Mouse (Mus musculus) heart, postnatal 0 days (tissue): Measurements from ENCODE around the gene Olfr1135. TPM values are rescaled to one million over a fixed set of nuclear protein-coding genes. Genes with fewer than 3 reads are reported as not detected.

Experiments used
- ATAC-seq: fragments of 200-750 bp; cut with Nextera tagmentation; 2 replicates; pipeline ENCODE4 v1.8.0; 2017; ENCODE audit warnings: low read depth, moderate number of reproducible peaks, moderate library complexity; ENCODE audit not compliant: insufficient read depth
- DNase-seq: peaks from one replicate; pipeline ENCODE4 v3.0.0-alpha.2; 2016; ENCODE audit warnings: low spot score
- H3K27ac ChIP-seq: fragments of 300-500 bp; sonication (generic); 2 replicates; pipeline ENCODE4 v1.5.1; 2014; ENCODE audit warnings: low read depth, mild to moderate bottlenecking
- H3K27me3 ChIP-seq: fragments of 300-500 bp; sonication (generic); 2 replicates; pipeline ENCODE4 v1.6.1; 2014; ENCODE audit warnings: low read length, mixed read lengths; ENCODE audit not compliant: control insufficient read depth, insufficient read depth
- H3K36me3 ChIP-seq: fragments of 300-500 bp; sonication (generic); replicated peaks from 2 replicates; pipeline ENCODE4 v1.6.1; 2014; ENCODE audit warnings: low read length, mixed read lengths; ENCODE audit not compliant: control insufficient read depth, insufficient read depth
- H3K4me1 ChIP-seq: fragments of 300-500 bp; sonication (generic); 2 replicates; pipeline ENCODE4 v1.6.1; 2014; ENCODE audit warnings: antibody characterized with exemption; ENCODE audit not compliant: control insufficient read depth, insufficient read depth
- H3K4me2 ChIP-seq: fragments of 300-500 bp; sonication (generic); 2 replicates; pipeline ENCODE4 v1.6.1; 2014; ENCODE audit warnings: low read depth, mild to moderate bottlenecking, low read length, moderate library complexity
- H3K4me3 ChIP-seq: fragments of 300-500 bp; sonication (generic); 2 replicates; pipeline ENCODE4 v1.5.1; 2014; ENCODE audit warnings: low read depth, low read length
- H3K9ac ChIP-seq: fragments of 300-500 bp; sonication (generic); replicated peaks from 2 replicates; pipeline ENCODE4 v1.6.1; 2014; ENCODE audit warnings: low read depth, low read length, mixed read lengths
- H3K9me3 ChIP-seq: fragments of 300-500 bp; sonication (generic); replicated peaks from 2 replicates; pipeline ENCODE4 v1.6.1; 2016; ENCODE audit warnings: low read length; ENCODE audit not compliant: control insufficient read depth
- CTCF ChIP-seq: IDR thresholded peaks from 2 replicates; pipeline ENCODE4 v1.5.1; 2016; ENCODE audit warnings: antibody characterized with exemption, control low read depth, low read depth
- EP300 ChIP-seq: IDR thresholded peaks from 2 replicates; pipeline ENCODE4 v1.6.1; 2016; ENCODE audit warnings: antibody characterized with exemption, low read depth
- WGBS: fragments of 180-500 bp; shearing (Covaris S2); extraction: QIAGEN DNeasy Blood & Tissue Kit; methylation state at CpG from one replicate; pipeline ENCODE4 v1.1.7; 2014; 5-methylcytosine and 5-hydroxymethylcytosine counted together
- polyA plus RNA-seq: library from polyadenylated mRNA; unstranded; fragments of >200 nt; fragmentation: Nextera tagmentation; extraction: Ambion mirVana; gene quantifications from 2 replicates; pipeline ENCODE4 v1.2.1, GENCODE M21; 2015
- total RNA-seq: library from RNA; depleted of rRNA; stranded (reverse); fragments of >200 nt; gene quantifications from 2 replicates; pipeline ENCODE4 v1.2.3, GENCODE M21; 2014; ENCODE audit warnings: low replicate concordance; rRNA removed

The Olfr1135 gene
- total RNA-seq (not detected in 2 replicates), polyA plus RNA-seq (not detected in 2 replicates)

GRCm38 (mm10) chr2:87673564-87673963 lies at the start of gene Olfr1135:
TSS of gene Olfr1135 (minus strand) at chr2:87673664.
- DNase-seq (no peak), ATAC-seq (no peak)
- 11% methylated on average over 1 of the region's 1 CpGs for WGBS
- Histone ChIP-seq H3K4me3 (no peak within 1 kb of the TSS), H3K4me1 (no peaks in the 10 kb centered on the region), H3K4me2 (no peak within 1 kb of the TSS), H3K9ac (no peak within 1 kb of the TSS), H3K36me3 (no peaks in the 10 kb centered on the region), H3K27ac (no peak within 1 kb of the TSS), H3K9me3 (no peaks in the 10 kb centered on the region), H3K27me3 (no peaks in the 10 kb centered on the region)
- no peak for TF ChIP-seq EP300
- no peak for TF ChIP-seq CTCF

DNA sequence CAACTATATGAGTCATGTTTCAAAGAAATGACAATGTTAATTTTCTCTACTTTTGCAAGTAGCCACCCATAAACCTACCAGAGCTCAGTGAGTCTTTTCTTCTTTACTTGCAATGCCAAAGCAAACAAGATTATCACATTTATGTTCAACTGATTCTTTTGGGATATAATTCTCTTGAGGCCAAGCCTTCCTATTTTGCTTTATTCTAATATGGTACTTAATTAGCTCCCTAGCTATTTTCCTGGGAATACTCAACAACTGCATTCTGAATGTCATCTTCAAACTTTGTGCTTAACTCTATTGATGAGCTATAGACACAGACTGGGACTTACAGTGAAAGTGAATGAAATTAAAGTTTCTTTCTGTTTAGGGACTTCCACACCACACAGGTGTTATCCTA lies 39.6 kb upstream of the Olfr1135 start, which contains the start of gene Olfr1137:
Olfr1137 (minus strand) TSS at position 101 of the 400 bp plus-strand sequence.
- TF ChIP-seq EP300: no peak
- no peak for TF ChIP-seq CTCF
- no peak within 1 kb of the TSS for H3K4me3 ChIP-seq
- no peaks in the 10 kb centered on the region for H3K4me1 ChIP-seq
- ATAC-seq (no peak), DNase-seq (no peak)
- no peak within 1 kb of the TSS for H3K9ac ChIP-seq
- no peaks in the 10 kb centered on the region for H3K36me3 ChIP-seq
- H3K4me2 ChIP-seq: no peak within 1 kb of the TSS
- H3K27me3 ChIP-seq: no peaks in the 10 kb centered on the region
- H3K9me3 ChIP-seq: no peaks in the 10 kb centered on the region
- H3K27ac ChIP-seq: no peak within 1 kb of the TSS

GRCm38 (mm10) chr2:87693847-87694246 lies 20.4 kb upstream of the Olfr1135 start, which contains the start of gene Olfr1136:
TSS of gene Olfr1136 (minus strand) at chr2:87693947.
- Histone ChIP-seq H3K4me2 (no peak within 1 kb of the TSS), H3K36me3 (no peaks in the 10 kb centered on the region), H3K9ac (no peak within 1 kb of the TSS), H3K9me3 (no peaks in the 10 kb centered on the region), H3K27ac (no peak within 1 kb of the TSS), H3K4me3 (no peak within 1 kb of the TSS), H3K4me1 (no peaks in the 10 kb centered on the region), H3K27me3 (no peaks in the 10 kb centered on the region)
- TF ChIP-seq EP300 (no peak), CTCF (no peak)
- no peak for DNase-seq
- no peak for ATAC-seq

DNA sequence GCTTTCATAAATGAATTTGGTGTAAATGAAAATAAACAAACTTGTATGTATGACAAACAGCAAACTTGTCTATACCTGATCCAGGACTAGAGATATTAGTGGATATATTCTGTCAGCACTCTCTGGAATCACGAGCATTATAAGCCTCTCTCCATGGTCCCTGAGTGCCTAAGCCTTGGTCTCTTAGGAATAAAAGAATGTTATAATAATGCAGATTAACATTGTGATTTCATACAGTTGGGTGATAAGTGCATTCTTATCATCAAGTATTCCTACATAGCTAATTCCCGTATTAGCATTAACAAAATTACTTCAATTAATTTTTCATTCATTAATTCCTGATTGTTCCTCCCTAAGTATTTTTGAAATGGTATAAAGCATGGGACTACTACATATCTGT lies 15.1 kb downstream of the Olfr1135 start, which contains the start of gene Olfr1134:
Olfr1134 (minus strand) TSS at position 101 of the 400 bp plus-strand sequence.
- H3K9ac ChIP-seq: no peak within 1 kb of the TSS
- no peak within 1 kb of the TSS for H3K27ac ChIP-seq
- H3K36me3 ChIP-seq: no peaks in the 10 kb centered on the region
- no peaks in the 10 kb centered on the region for H3K4me1 ChIP-seq
- H3K4me3 ChIP-seq: no peak within 1 kb of the TSS
- DNase-seq: no peak
- no peak for ATAC-seq
- no peaks in the 10 kb centered on the region for H3K9me3 ChIP-seq
- 58% methylated on average over 2 of the region's 2 CpGs for WGBS
- TF ChIP-seq EP300: no peak
- TF ChIP-seq CTCF: no peak
- H3K27me3 ChIP-seq: no peaks in the 10 kb centered on the region
- H3K4me2 ChIP-seq: no peak within 1 kb of the TSS

DNA sequence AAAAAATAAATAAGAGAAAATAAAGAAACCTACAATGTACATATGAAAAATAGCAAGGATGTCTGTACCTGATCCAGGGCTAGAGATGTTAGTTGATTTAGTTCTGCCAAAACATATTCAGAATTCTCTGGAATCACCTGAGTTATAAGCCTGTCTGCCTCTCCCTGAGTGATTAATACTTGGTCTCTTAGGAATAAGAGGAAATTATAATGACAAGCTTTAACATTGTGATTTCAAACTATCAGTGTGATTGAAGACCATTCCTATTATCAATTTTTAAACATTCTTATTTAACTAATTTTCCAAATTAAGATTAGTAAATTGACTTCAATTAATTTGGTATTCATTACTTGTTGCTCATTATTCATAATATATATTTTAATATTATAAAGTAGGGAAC lies 26.2 kb downstream of the Olfr1135 start, which contains the start of gene Olfr1133:
Olfr1133 (minus strand) TSS at position 101 of the 400 bp plus-strand sequence.
- Histone ChIP-seq H3K4me3 (no peak within 1 kb of the TSS), H3K4me2 (no peak within 1 kb of the TSS), H3K27me3 (no peaks in the 10 kb centered on the region), H3K9ac (no peak within 1 kb of the TSS), H3K36me3 (no peaks in the 10 kb centered on the region), H3K27ac (no peak within 1 kb of the TSS), H3K4me1 (no peaks in the 10 kb centered on the region), H3K9me3 (no peaks in the 10 kb centered on the region)
- TF ChIP-seq EP300: no peak
- DNase-seq (no peak), ATAC-seq (no peak)

GRCm38 (mm10) chr2:87642441-87642840 lies 31.0 kb downstream of the Olfr1135 start:
- Histone ChIP-seq H3K9ac (no peak overlapping the region), H3K9me3 (no peaks in the 10 kb centered on the region), H3K27me3 (no peaks in the 10 kb centered on the region), H3K4me2 (no peak overlapping the region), H3K4me1 (no peaks in the 10 kb centered on the region), H3K36me3 (no peaks in the 10 kb centered on the region), H3K4me3 (no peak overlapping the region), H3K27ac (no peak overlapping the region)
- TF ChIP-seq CTCF: no peak
- TF ChIP-seq EP300: no peak
- ATAC-seq (no peak), DNase-seq (no peak)
